Comparison of ENCODE assay signal across 7 mouse cellular contexts in genomic region chr8:106169017-106169933, GRCm38 (mm10). TPM values are rescaled to one million over a fixed set of nuclear protein-coding genes. Genes with fewer than 3 reads are reported as not detected.
DNase-seq lines count a peak whose midpoint lies in the region; ATAC-seq and TF ChIP-seq lines count a peak whose summit lies in the region.

No protein-coding gene starts in this region.

- H3K36me3 ChIP-seq in E14TG2a.4 (ENCODE audit: insufficient read depth, low read length) (peaks cover 9% of the 10 kb centered on the region), macrophage (ENCODE audit: inconsistent target) (peaks cover 3% of the 10 kb centered on the region; the same call in 1 of the 2 replicates)
- no peaks in the 10 kb centered on the region for H3K36me3 ChIP-seq in embryonic facial prominence, embryonic 11.5 days (replicated peaks; ENCODE audit: control insufficient read depth, insufficient read depth, low read depth, low read length)
- peaks cover under 1% of the 10 kb centered on the region; the same call in 1 of the 2 replicates for H3K36me3 ChIP-seq in heart, embryonic 14.5 days (ENCODE audit: control insufficient read depth, insufficient read depth, low read length)

- H3K4me2 ChIP-seq in embryonic facial prominence, embryonic 11.5 days (ENCODE audit: low read depth, low read length): peak overlapping the region; percentile 54
- peak overlapping the region; percentile 81 for H3K4me2 ChIP-seq in heart, embryonic 14.5 days (ENCODE audit: low read length)

- H3K27ac ChIP-seq in embryonic facial prominence, embryonic 11.5 days (replicated peaks; ENCODE audit: low read depth, low read length): peak overlapping the region; percentile 73
- H3K27ac ChIP-seq in heart, embryonic 14.5 days (replicated peaks in 1 of 2; ENCODE audit: control insufficient read depth in 1 of 2, insufficient read depth in 1 of 2, low read depth in 2 of 2, low read length in 2 of 2): peak overlapping the region; percentile 40 to 84
- H3K27ac ChIP-seq in macrophage: 0 out of 2 replicates have a peak overlapping the region, but pooled peaks have one; percentile 7

- H3K79me2 ChIP-seq in macrophage (ENCODE audit: inconsistent target): peaks cover 29% of the 10 kb centered on the region; the same call in 1 of the 2 replicates

- POLR2A ChIA-PET in Patski (lab: Charles Lee): interaction anchor here (0.6 to 2.1 kb wide), 8 partner anchors 16 to 245 kb away, joined by 3 to 13 read pairs (median 4); partner anchors contain the start of gene Pla2g15

- H3K9me3 ChIP-seq in E14TG2a.4 (ENCODE audit: low read length): no peaks in the 10 kb centered on the region
- no peaks in the 10 kb centered on the region for H3K9me3 ChIP-seq in embryonic facial prominence, embryonic 11.5 days (replicated peaks; ENCODE audit: control insufficient read depth, low read length)
- H3K9me3 ChIP-seq in heart, embryonic 14.5 days (ENCODE audit: control insufficient read depth, low read length): no peaks in the 10 kb centered on the region

- H3K27me3 ChIP-seq in E14TG2a.4 (ENCODE audit: insufficient read depth, low read length) (peaks cover 47% of the 10 kb centered on the region), Patski (no peaks in the 10 kb centered on the region)
- H3K27me3 ChIP-seq in embryonic facial prominence, embryonic 11.5 days (ENCODE audit: control insufficient read depth, insufficient read depth, low read length): no peaks in the 10 kb centered on the region
- no peaks in the 10 kb centered on the region for H3K27me3 ChIP-seq in heart, embryonic 14.5 days (ENCODE audit: control insufficient read depth, insufficient read depth, low read length)

- in situ Hi-C loops in Patski (cut with MboI; ENCODE audit: low pct_unique_long_range_greater_than_20kb): no loop called here

- peaks cover 19% of the 10 kb centered on the region for H3K4me1 ChIP-seq in E14TG2a.4 (replicated peaks; ENCODE audit: low read depth, low read length)
- H3K4me1 ChIP-seq in embryonic facial prominence, embryonic 11.5 days (ENCODE audit: control insufficient read depth, insufficient read depth, low read length): no peaks in the 10 kb centered on the region; the same call in 1 of the 2 replicates
- peaks cover 2 to 21% of the 10 kb centered on the region in 2 experiments; a peak in 3 of 4 replicates for H3K4me1 ChIP-seq in heart, embryonic 14.5 days (ENCODE audit: control insufficient read depth in 2 of 2, insufficient read depth in 2 of 2, low read length in 2 of 2)

- peak overlapping the region; percentile 92 for H3K9ac ChIP-seq in embryonic facial prominence, embryonic 11.5 days (replicated peaks; ENCODE audit: low read length)
- peak overlapping the region; percentile 86 for H3K9ac ChIP-seq in heart, embryonic 14.5 days (ENCODE audit: low read length)

- 1% methylated on average over 53 of the region's 54 CpGs for WGBS in embryonic facial prominence, embryonic 11.5 days
- 1% methylated on average over 54 of the region's 54 CpGs for WGBS in heart, embryonic 14.5 days
- 0% methylated on average over 51 of the region's 54 CpGs for WGBS in macrophage (ENCODE audit: missing documents)

- peak overlapping the region; percentile 88 for H3K4me3 ChIP-seq in E14TG2a.4 (replicated peaks; ENCODE audit: low read length)
- peak overlapping the region; percentile 88 for H3K4me3 ChIP-seq in embryonic facial prominence, embryonic 11.5 days (ENCODE audit: low read depth, low read length)
- peak overlapping the region; percentile 84 to 87 for H3K4me3 ChIP-seq in heart, embryonic 14.5 days (ENCODE audit: control insufficient read depth in 1 of 2, insufficient read depth in 1 of 2, low read depth in 1 of 2, low read length in 2 of 2)
- H3K4me3 ChIP-seq in macrophage (ENCODE audit: inconsistent target): peak overlapping the region; percentile 63

- CTCF ChIA-PET in Patski (lab: Charles Lee): interaction anchor here (0.9 to 1.9 kb wide), 5 partner anchors 12 to 29 kb away, joined by 3 to 5 read pairs (median 4); no protein-coding TSS in a partner anchor

- peak; percentile 41 for ATAC-seq in Patski
- peak; percentile 60 for ATAC-seq in embryonic facial prominence, embryonic 11.5 days (replicated peaks; ENCODE audit: insufficient number of reproducible peaks, low FRiP score, low TSS enrichment, low read depth)
- ATAC-seq in heart, embryonic 14.5 days (ENCODE audit: insufficient number of reproducible peaks, insufficient read depth, low FRiP score, low read depth): peak; percentile 74

- intact Hi-C loops in left cerebral cortex, postnatal 25 days (cut with DNase I): loop anchor here (2.0 to 5.0 kb wide), 2 partner anchors 30 to 43 kb away; partner anchors contain the start of genes Prmt7 and Slc7a6os

- DNase-seq in Patski (ENCODE audit: low read depth, low spot score): no peak
- peak; percentile 63 for DNase-seq in embryonic facial prominence, embryonic 11.5 days (ENCODE audit: low spot score)
- DNase-seq in left cerebral cortex, postnatal 25 days (ENCODE audit: low spot score in 2 of 2): peak; percentile 76 to 81
- peak; percentile 50 to 82 for DNase-seq in right cerebral cortex, adult 2 months (ENCODE audit: low spot score in 2 of 2)

- TF ChIP-seq CTCF in E14TG2a.4 (conservative IDR thresholded peaks at IDR 0.05; ENCODE audit: low read length) (no peak), Patski (IDR thresholded peaks at IDR 0.05) (no peak)

RNA-seq across cellular contexts. Expression of gene Slc7a6, which starts 0.6 kb away (rescaled TPM):
- polyA plus RNA-seq in Patski (2021) (129 TPM), macrophage (2018) (4.4 to 10.2 TPM (median 4.9 TPM) in 3 replicates)
- polyA plus RNA-seq in embryonic facial prominence, embryonic 11.5 days (2014; fragmentation: Nextera tagmentation; extraction: Ambion mirVana): 82.4 and 90.9 TPM in 2 replicates
- polyA plus RNA-seq in heart, embryonic 14.5 days (2014; fragmentation: Nextera tagmentation; extraction: Ambion mirVana): 40.4 TPM in 2 replicates
- total RNA-seq in left cerebral cortex, postnatal 25 days (2021): 10 to 100 TPM; 27.6 to 32.4 TPM
- 10 to 100 TPM in 13 of 26 experiments, 1 to 10 TPM in 13; 4.6 to 16.6 (median 9.9) TPM for total RNA-seq in macrophage (2018; cell fraction: chromatin; rRNA removed)
- 1 to 10 TPM; 3.3 to 5.8 (median 4.6) TPM for total RNA-seq in macrophage (2018; cell fraction: cytosol; rRNA removed)
- 10 to 100 TPM in 13 of 26 experiments, 1 to 10 TPM in 13; 3.4 to 26.8 (median 9.7) TPM for total RNA-seq in macrophage (2018; cell fraction: nucleus; rRNA removed)

RNA-seq across cellular contexts. Expression of gene Pla2g15, which starts 19.1 kb away (rescaled TPM):
- 24.6 TPM for polyA plus RNA-seq in Patski (2021)
- 6.6 and 8.7 TPM in 2 replicates for polyA plus RNA-seq in embryonic facial prominence, embryonic 11.5 days (2014; fragmentation: Nextera tagmentation; extraction: Ambion mirVana)
- 2.4 and 2.5 TPM in 2 replicates for polyA plus RNA-seq in heart, embryonic 14.5 days (2014; fragmentation: Nextera tagmentation; extraction: Ambion mirVana)
- total RNA-seq in left cerebral cortex, postnatal 25 days (2021): 10 to 100 TPM; 25.4 to 27.5 TPM
- total RNA-seq in macrophage (2018; cell fraction: chromatin; rRNA removed): 10 to 100 TPM in 23 of 26 experiments, 1 to 10 TPM in 3; 6.3 to 91.3 (median 35.9) TPM
- total RNA-seq in macrophage (2018; cell fraction: cytosol; rRNA removed): 100 to 1,000 TPM in 25 of 26 experiments, 10 to 100 TPM in 1; 99.8 to 275 (median 173) TPM
- total RNA-seq in macrophage (2018; cell fraction: nucleus; rRNA removed): 100 to 1,000 TPM in 25 of 26 experiments, 10 to 100 TPM in 1; 43.3 to 265 (median 215) TPM
- polyA plus RNA-seq in macrophage (2018): 132 to 176 TPM (median 135 TPM) in 3 replicates

RNA-seq across cellular contexts. Expression of gene Esrp2, which starts 32.5 kb away (rescaled TPM):
- polyA plus RNA-seq in Patski (2021) (3.3 TPM), macrophage (2018) (not detected in 3 replicates)
- 4.1 and 6.7 TPM in 2 replicates for polyA plus RNA-seq in embryonic facial prominence, embryonic 11.5 days (2014; fragmentation: Nextera tagmentation; extraction: Ambion mirVana)
- polyA plus RNA-seq in heart, embryonic 14.5 days (2014; fragmentation: Nextera tagmentation; extraction: Ambion mirVana): 0.34 and 0.55 TPM in 2 replicates
- total RNA-seq in left cerebral cortex, postnatal 25 days (2021): not detected
- total RNA-seq in macrophage (2018; cell fraction: chromatin; rRNA removed): not detected
- under 1 TPM in 1 of 26 experiments, not detected in 25; 0.10 TPM for total RNA-seq in macrophage (2018; cell fraction: cytosol; rRNA removed)
- total RNA-seq in macrophage (2018; cell fraction: nucleus; rRNA removed): not detected

RNA-seq across cellular contexts. Expression of gene Slc7a6os, which starts 41.5 kb away (rescaled TPM):
- 48.1 TPM for polyA plus RNA-seq in Patski (2021)
- polyA plus RNA-seq in embryonic facial prominence, embryonic 11.5 days (2014; fragmentation: Nextera tagmentation; extraction: Ambion mirVana): 43.8 and 46.7 TPM in 2 replicates
- 18.7 and 20.9 TPM in 2 replicates for polyA plus RNA-seq in heart, embryonic 14.5 days (2014; fragmentation: Nextera tagmentation; extraction: Ambion mirVana)
- 10 to 100 TPM; 24.2 to 29.5 TPM for total RNA-seq in left cerebral cortex, postnatal 25 days (2021)
- total RNA-seq in macrophage (2018; cell fraction: chromatin; rRNA removed): 100 to 1,000 TPM in 1 of 26 experiments, 10 to 100 TPM in 25; 47.2 to 110 (median 65.9) TPM
- total RNA-seq in macrophage (2018; cell fraction: cytosol; rRNA removed): 10 to 100 TPM; 16.5 to 30.5 (median 23.5) TPM
- 100 to 1,000 TPM in 2 of 26 experiments, 10 to 100 TPM in 24; 34.0 to 117 (median 67.3) TPM for total RNA-seq in macrophage (2018; cell fraction: nucleus; rRNA removed)
- 28.1 to 38.1 TPM (median 29.3 TPM) in 3 replicates for polyA plus RNA-seq in macrophage (2018)

RNA-seq across cellular contexts. Expression of gene Prmt7, which starts 41.5 kb away (rescaled TPM):
- polyA plus RNA-seq in Patski (2021) (26.1 TPM), macrophage (2018) (9.7 to 30.4 TPM (median 17.5 TPM) in 3 replicates)
- 62.6 and 62.7 TPM in 2 replicates for polyA plus RNA-seq in embryonic facial prominence, embryonic 11.5 days (2014; fragmentation: Nextera tagmentation; extraction: Ambion mirVana)
- 33.7 and 33.9 TPM in 2 replicates for polyA plus RNA-seq in heart, embryonic 14.5 days (2014; fragmentation: Nextera tagmentation; extraction: Ambion mirVana)
- total RNA-seq in left cerebral cortex, postnatal 25 days (2021): 10 to 100 TPM; 34.4 to 37.6 TPM
- total RNA-seq in macrophage (2018; cell fraction: chromatin; rRNA removed): 10 to 100 TPM in 24 of 26 experiments, 1 to 10 TPM in 2; 6.7 to 66.1 (median 20.5) TPM
- total RNA-seq in macrophage (2018; cell fraction: cytosol; rRNA removed): 10 to 100 TPM in 15 of 26 experiments, 1 to 10 TPM in 11; 6.6 to 15.0 (median 10.6) TPM
- 10 to 100 TPM in 18 of 26 experiments, 1 to 10 TPM in 8; 5.4 to 55.3 (median 12.9) TPM for total RNA-seq in macrophage (2018; cell fraction: nucleus; rRNA removed)

Comparison
In these comparisons a context has a peak if more than half of its experiments do, and no peak if none do; other contexts are left out.
1. H3K27ac ChIP-seq: peak in every context shown above with its lines; median percentile 73 in embryonic facial prominence, embryonic 11.5 days; 62 in heart, embryonic 14.5 days; 7 in macrophage.